Mouse (Mus musculus) gastrocnemius, adult 2 months (tissue): Measurements from ENCODE around the gene Napsa. TPM values are rescaled to one million over a fixed set of nuclear protein-coding genes. Genes with fewer than 3 reads are reported as not detected.

ENCODE experiments used
- DNase-seq: peaks from one replicate; pipeline ENCODE4 v3.0.0; 2022
- H3K27ac ChIP-seq: fragments of 200-600 bp; 2 replicates; pipeline ENCODE4 v1.8.1; 2022; ENCODE audit warnings: mild to moderate bottlenecking
- H3K4me3 ChIP-seq: fragments of 200-600 bp; 2 replicates; pipeline ENCODE4 v1.8.1; 2022; ENCODE audit warnings: mild to moderate bottlenecking, moderate library complexity
- CTCF ChIP-seq: fragments of 200-600 bp; IDR thresholded peaks from 2 replicates; pipeline ENCODE4 v1.8.1; 2022; ENCODE audit warnings: antibody characterized with exemption, mild to moderate bottlenecking, moderate library complexity
- intact Hi-C: fragments of 180-260 bp; cut with DNase I; formaldehyde crosslinking; loops from one replicate; pipeline ENCODE4 v1.15.1; 2025
- total RNA-seq, 2 experiments: library from RNA; stranded (reverse); gene quantifications; 2 replicates each; pipeline ENCODE4 v1.2.3; 2021

Napsa gene
- total RNA-seq, 2 experiments from 2014 or later = 0.20 TPM; not detected in 1

- DNase-seq = no peak
- intact Hi-C loops = loop anchor here (5.0 kb wide), 1 partner anchor 175 kb away; no protein-coding TSS in a partner anchor
- Histone ChIP-seq H3K4me3 (no peak overlapping the region), H3K27ac (no peak overlapping the region)
- no peak for TF ChIP-seq CTCF
Observed at GRCm38 (mm10) chr7:44547041-44547440, 25.1 kb upstream of the Napsa start.

DNA sequence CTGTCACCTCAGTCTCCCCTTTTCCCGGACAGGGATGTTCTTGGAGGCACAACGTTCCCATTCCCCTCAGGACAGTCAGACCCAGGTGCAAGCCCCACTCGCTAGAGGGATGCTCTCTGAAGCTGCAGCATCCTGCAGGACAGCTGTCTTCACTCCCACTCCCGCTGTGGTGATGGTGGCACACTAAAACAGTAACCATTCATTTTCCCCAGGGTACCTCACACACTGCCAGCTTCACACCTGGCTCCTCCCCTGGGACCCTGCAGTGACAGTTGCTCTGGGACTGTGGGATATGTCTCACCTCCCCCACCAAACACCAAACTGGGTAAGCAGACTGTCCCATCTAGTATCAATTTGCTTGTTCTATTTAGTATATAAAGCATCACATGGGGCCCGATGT, 24.5 kb upstream of the Napsa start:
- Histone ChIP-seq H3K4me3 (peak overlapping the region; percentile 74), H3K27ac (peak overlapping the region; percentile 77; the same call in 1 of the 2 replicates)
- no peak for DNase-seq
- no peak for TF ChIP-seq CTCF
- intact Hi-C loops = loop anchor here (2.0 to 5.0 kb wide), 3 partner anchors 19 to 175 kb away; no protein-coding TSS in a partner anchor

- H3K27ac ChIP-seq = peak within 1 kb of the TSS; percentile 77
- peak within 1 kb of the TSS; percentile 74 for H3K4me3 ChIP-seq
- intact Hi-C loops = loop anchor here (2.0 to 5.0 kb wide), 3 partner anchors 20 to 176 kb away; no protein-coding TSS in a partner anchor
- peak; percentile 100 for DNase-seq
- TF ChIP-seq CTCF = peak; percentile 96; the same call in 1 of the 2 replicates
Observed at GRCm38 (mm10) chr7:44548497-44549087, 23.6 kb upstream of the Napsa start, which contains the start of gene Pold1. Gene Pold1 (minus strand): TSS chr7:44548849.

- no peak overlapping the region for H3K4me3 ChIP-seq
- TF ChIP-seq CTCF = no peak
- H3K27ac ChIP-seq = peak overlapping the region; percentile 16; the same call in 1 of the 2 replicates
- intact Hi-C loops = loop anchor here (2.0 to 10.0 kb wide), 4 partner anchors 21 to 1165 kb away; partner anchors contain the start of genes Rpl18 and Sphk2
- peak; percentile 28 for DNase-seq
Observed at GRCm38 (mm10) chr7:44549621-44550408, 22.4 kb upstream of the Napsa start.

DNA sequence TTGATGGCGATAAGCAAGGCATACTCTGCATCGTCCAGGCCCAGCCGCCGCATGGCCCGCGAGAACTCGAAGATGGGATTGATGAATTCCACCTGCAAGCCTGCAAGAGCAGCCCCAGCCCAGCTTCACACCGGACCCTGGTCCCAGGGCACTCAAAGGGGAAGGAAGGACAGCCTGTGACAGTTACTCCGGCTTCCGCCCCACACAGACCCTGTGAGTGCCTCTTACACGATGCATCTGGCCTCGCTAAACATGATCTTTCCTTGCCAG, 21.8 kb upstream of the Napsa start:
- DNase-seq = no peak
- no peak overlapping the region for H3K27ac ChIP-seq
- TF ChIP-seq CTCF = no peak
- intact Hi-C loops = loop anchor here (10.0 kb wide), 1 partner anchor 1164 kb away; the partner anchor contains the start of genes Rpl18 and Sphk2
- no peak overlapping the region for H3K4me3 ChIP-seq

DNA sequence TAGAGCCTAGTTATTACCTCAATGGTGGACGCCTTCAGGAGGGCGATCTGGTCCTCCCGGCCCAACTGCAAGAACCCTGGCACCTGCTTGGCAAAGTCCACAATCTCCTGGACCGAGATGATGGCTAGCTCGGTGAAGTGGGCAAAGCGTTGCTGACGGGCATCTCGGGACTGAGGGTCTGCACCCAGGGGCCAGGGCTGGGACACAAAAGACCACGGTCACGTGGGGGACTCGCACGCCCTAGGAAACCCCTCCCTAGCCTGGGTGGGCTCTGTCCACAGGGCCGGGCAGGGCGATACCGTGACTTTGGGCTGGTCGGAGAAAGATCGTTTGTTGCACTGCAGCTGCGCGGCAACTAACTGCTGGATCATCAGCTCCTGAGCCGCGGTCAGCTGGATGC, 20.9 kb upstream of the Napsa start:
- TF ChIP-seq CTCF = no peak
- Histone ChIP-seq H3K27ac (no peak overlapping the region), H3K4me3 (no peak overlapping the region)
- intact Hi-C loops = loop anchor here (10.0 kb wide), 1 partner anchor 1164 kb away; the partner anchor contains the start of genes Rpl18 and Sphk2
- no peak for DNase-seq

DNA sequence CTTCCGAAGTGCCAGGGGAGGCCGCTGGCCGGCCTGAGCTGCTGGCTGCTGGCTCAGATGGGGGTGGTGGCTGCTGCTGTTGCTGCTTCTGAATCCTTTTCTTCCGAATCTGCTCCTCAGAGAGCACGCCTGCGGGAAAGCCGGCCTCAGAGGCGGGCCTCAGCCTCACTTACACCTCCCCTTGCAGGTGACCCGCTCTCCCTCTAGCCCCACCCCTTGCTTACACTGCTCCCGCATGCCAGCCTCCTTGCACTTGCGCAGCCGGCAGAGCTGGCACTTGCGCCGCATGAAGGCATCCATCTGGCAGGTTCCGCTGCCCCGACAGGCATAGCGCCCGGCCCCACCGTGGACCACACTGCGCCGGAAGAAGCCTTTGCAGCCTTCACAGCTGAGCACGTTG, 20.4 kb upstream of the Napsa start:
- intact Hi-C loops = loop anchor here (10.0 kb wide), 1 partner anchor 1163 kb away; the partner anchor contains the start of genes Rpl18 and Sphk2
- no peak for TF ChIP-seq CTCF
- Histone ChIP-seq H3K27ac (no peak overlapping the region), H3K4me3 (no peak overlapping the region)
- peak; percentile 34 for DNase-seq

DNA sequence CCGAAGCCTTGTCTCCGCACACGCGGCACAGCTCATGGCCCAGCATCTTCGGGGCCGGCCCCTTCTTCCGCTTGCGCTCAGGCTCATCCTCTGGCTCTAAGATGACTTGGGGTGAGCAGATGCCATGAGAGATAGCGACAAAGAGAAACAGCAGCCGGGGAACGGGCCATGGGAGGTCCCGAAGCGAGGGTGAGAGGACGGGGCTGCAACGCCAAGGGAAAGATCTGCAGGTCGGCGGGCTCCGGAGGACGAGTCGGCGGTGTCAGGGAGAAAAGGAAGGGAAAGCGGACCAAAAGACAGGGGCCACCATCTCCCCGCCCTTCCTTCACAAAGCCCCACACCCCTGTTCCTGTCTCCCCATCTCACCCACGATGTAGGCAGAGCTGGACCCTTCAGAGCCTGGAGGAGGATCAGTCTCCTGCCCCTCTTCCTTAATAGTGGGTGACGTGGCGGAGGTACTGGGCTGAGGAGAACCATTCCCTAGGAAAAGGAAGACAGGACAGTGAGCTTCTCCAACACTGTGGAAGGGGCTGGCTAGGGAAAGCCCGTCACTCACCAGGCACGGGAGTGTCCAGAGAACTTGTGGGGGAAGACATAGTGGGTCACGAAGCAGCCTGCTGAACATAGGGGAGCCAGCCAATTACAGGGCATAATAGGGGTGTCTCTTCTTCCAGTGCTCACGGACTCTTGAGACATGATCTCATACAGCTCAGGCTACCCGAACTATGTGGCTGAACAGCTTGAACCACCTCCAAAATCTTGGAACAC, 19.9 kb upstream of the Napsa start:
- peak overlapping the region; percentile 77 for H3K4me3 ChIP-seq
- no peak overlapping the region; the same call in 1 of the 2 replicates for H3K27ac ChIP-seq
- no peak for TF ChIP-seq CTCF
- DNase-seq = no peak
- intact Hi-C loops = loop anchor here (10.0 kb wide), 1 partner anchor 1162 kb away; the partner anchor contains the start of genes Rpl18 and Sphk2

GRCm38 (mm10) chr7:44553196-44553764, 18.9 kb upstream of the Napsa start:
- TF ChIP-seq CTCF = no peak
- Histone ChIP-seq H3K4me3 (peak overlapping the region; percentile 77), H3K27ac (peak overlapping the region; percentile 98)
- intact Hi-C loops = loop anchor here (10.0 kb wide), 1 partner anchor 1162 kb away; the partner anchor contains the start of genes Rpl18 and Sphk2
- DNase-seq = peak; percentile 90

DNA sequence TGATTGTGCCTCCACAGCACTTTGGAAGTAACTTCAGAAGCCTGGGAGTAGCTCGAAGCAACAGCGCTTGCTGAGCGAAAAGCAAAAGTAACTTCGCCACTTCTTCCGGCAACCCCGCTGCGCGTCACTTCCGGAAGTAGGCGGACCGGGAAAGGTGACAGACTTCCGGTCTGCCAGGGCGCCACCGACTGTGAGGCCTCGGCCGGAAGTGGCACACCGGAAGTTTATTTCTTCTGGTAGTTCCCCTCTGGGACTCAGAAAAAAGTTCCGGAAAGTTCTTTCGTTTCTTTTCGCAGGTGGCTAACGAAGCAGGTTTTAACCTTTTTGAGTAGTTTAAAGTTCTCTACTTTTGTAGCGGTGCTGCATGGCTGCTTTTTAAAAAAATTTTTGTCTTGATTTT, 18.4 kb upstream of the Napsa start, which contains the start of gene Nr1h2:
TSS of gene Nr1h2 (minus strand) at position 126 of the 400 bp plus-strand sequence.
- TF ChIP-seq CTCF = no peak
- DNase-seq = peak; percentile 98
- intact Hi-C loops = loop anchor here (10.0 kb wide), 1 partner anchor 1161 kb away; the partner anchor contains the start of genes Rpl18 and Sphk2

GRCm38 (mm10) chr7:44557629-44558028, 14.6 kb upstream of the Napsa start:
- no peak for DNase-seq
- intact Hi-C loops = loop anchor here (10.0 kb wide), 1 partner anchor 1157 kb away; the partner anchor contains the start of genes Rpl18 and Sphk2
- no peak for TF ChIP-seq CTCF
- no peak overlapping the region for H3K27ac ChIP-seq
- no peak overlapping the region for H3K4me3 ChIP-seq

More for the DNA sequence above, 18.4 kb upstream of the Napsa start, which contains the start of gene Nr1h2:
- H3K27ac ChIP-seq = peak within 1 kb of the TSS; percentile 98
- peak within 1 kb of the TSS; percentile 77 for H3K4me3 ChIP-seq
